Mouse (Mus musculus): Measurements from ENCODE around the gene Birc3. TPM values are rescaled to one million over a fixed set of nuclear protein-coding genes. Genes with fewer than 3 reads are reported as not detected.
A peak's percentile ranks its signal among the peaks of the same experiment; 100 is the strongest.
"Not testable (repeated sequence)": the region's sequence is repeated elsewhere in the genome, so short reads cannot be mapped to it uniquely, and the experiment has no call there.

Birc3 gene
- polyA plus RNA-seq, 1 experiment: 2.0 TPM

GRCm38 (mm10) chr9:7872044-7872774 is 777 bp downstream of the Birc3 start:
- WGBS: 20% methylated on average over 23 of the region's 23 CpGs
- Histone ChIP-seq H3K4me3 (replicated peaks; ENCODE audit: insufficient read depth, low read depth, low read length) (peak overlapping the region; percentile 31), H3K4me1 (ENCODE audit: control insufficient read depth, insufficient read depth, low read length) (no peaks in the 10 kb centered on the region), H3K27ac (ENCODE audit: insufficient read depth, low read length) (no peak overlapping the region), H3K27me3 (ENCODE audit: control insufficient read depth, insufficient read depth, low read length) (no peaks in the 10 kb centered on the region)
- TF ChIP-seq POLR2A (IDR thresholded peaks at IDR 0.05; ENCODE audit: borderline replicate concordance, insufficient read depth, low read length): no peak
- no peak for TF ChIP-seq CTCF (IDR thresholded peaks at IDR 0.05; ENCODE audit: borderline replicate concordance, insufficient read depth, low read depth, low read length)
- DNase-seq: no peak

GRCm38 (mm10) chr9:7871316-7872043 is 1.5 kb downstream of the Birc3 start:
- H3K4me3 ChIP-seq (replicated peaks; ENCODE audit: insufficient read depth, low read depth, low read length): no peak overlapping the region
- no peak for DNase-seq
- no peaks in the 10 kb centered on the region for H3K27me3 ChIP-seq (ENCODE audit: control insufficient read depth, insufficient read depth, low read length)
- WGBS: 86% methylated on average over 4 of the region's 4 CpGs
- no peak overlapping the region for H3K27ac ChIP-seq (ENCODE audit: insufficient read depth, low read length)
- no peak for TF ChIP-seq CTCF (IDR thresholded peaks at IDR 0.05; ENCODE audit: borderline replicate concordance, insufficient read depth, low read depth, low read length)
- TF ChIP-seq POLR2A (IDR thresholded peaks at IDR 0.05; ENCODE audit: borderline replicate concordance, insufficient read depth, low read length): no peak
- no peaks in the 10 kb centered on the region for H3K4me1 ChIP-seq (ENCODE audit: control insufficient read depth, insufficient read depth, low read length)

GRCm38 (mm10) chr9:7870556-7871315 is 2.2 kb downstream of the Birc3 start:
- Histone ChIP-seq H3K27ac (ENCODE audit: insufficient read depth, low read length) (no peak overlapping the region), H3K4me3 (replicated peaks; ENCODE audit: insufficient read depth, low read depth, low read length) (no peak overlapping the region), H3K27me3 (ENCODE audit: control insufficient read depth, insufficient read depth, low read length) (no peaks in the 10 kb centered on the region), H3K4me1 (ENCODE audit: control insufficient read depth, insufficient read depth, low read length) (no peaks in the 10 kb centered on the region)
- DNase-seq: no peak
- TF ChIP-seq POLR2A (IDR thresholded peaks at IDR 0.05; ENCODE audit: borderline replicate concordance, insufficient read depth, low read length) (no peak), CTCF (IDR thresholded peaks at IDR 0.05; ENCODE audit: borderline replicate concordance, insufficient read depth, low read depth, low read length) (no peak)
- whole genome bisulfite sequencing: 86% methylated on average over 10 of the region's 10 CpGs

- H3K27ac ChIP-seq (ENCODE audit: insufficient read depth, low read length): no peak overlapping the region
- TF ChIP-seq CTCF (IDR thresholded peaks at IDR 0.05; ENCODE audit: borderline replicate concordance, insufficient read depth, low read depth, low read length) (no peak), POLR2A (IDR thresholded peaks at IDR 0.05; ENCODE audit: borderline replicate concordance, insufficient read depth, low read length) (no peak)
Measured at GRCm38 (mm10) chr9:7868838-7869491, 4.0 kb downstream of the Birc3 start.

GRCm38 (mm10) chr9:7867981-7868380 is 5.0 kb downstream of the Birc3 start:
- no peak for DNase-seq
- Histone ChIP-seq H3K4me3 (replicated peaks; ENCODE audit: insufficient read depth, low read depth, low read length) (no peak overlapping the region), H3K27me3 (ENCODE audit: control insufficient read depth, insufficient read depth, low read length) (no peaks in the 10 kb centered on the region), H3K4me1 (ENCODE audit: control insufficient read depth, insufficient read depth, low read length) (no peaks in the 10 kb centered on the region), H3K27ac (ENCODE audit: insufficient read depth, low read length) (no peak overlapping the region)
- 85% methylated on average over 3 of the region's 3 CpGs for WGBS
- TF ChIP-seq POLR2A (IDR thresholded peaks at IDR 0.05; ENCODE audit: borderline replicate concordance, insufficient read depth, low read length) (no peak), CTCF (IDR thresholded peaks at IDR 0.05; ENCODE audit: borderline replicate concordance, insufficient read depth, low read depth, low read length) (no peak)

More at GRCm38 (mm10) chr9:7868838-7869491, 4.0 kb downstream of the Birc3 start:
- no peak overlapping the region for H3K4me3 ChIP-seq (replicated peaks; ENCODE audit: insufficient read depth, low read depth, low read length)
- DNase-seq: no peak
- WGBS: 79% methylated on average over 4 of the region's 4 CpGs
- no peaks in the 10 kb centered on the region for H3K4me1 ChIP-seq (ENCODE audit: control insufficient read depth, insufficient read depth, low read length)
- H3K27me3 ChIP-seq (ENCODE audit: control insufficient read depth, insufficient read depth, low read length): no peaks in the 10 kb centered on the region

- H3K4me1 ChIP-seq (ENCODE audit: control insufficient read depth, insufficient read depth, low read length); H3K4me3 ChIP-seq (replicated peaks; ENCODE audit: insufficient read depth, low read depth, low read length); DNase-seq; H3K27me3 ChIP-seq (ENCODE audit: control insufficient read depth, insufficient read depth, low read length); H3K27ac ChIP-seq (ENCODE audit: insufficient read depth, low read length): not testable (repeated sequence)
- 84% methylated on average over 2 of the region's 2 CpGs for WGBS
Measured at GRCm38 (mm10) chr9:7866981-7867380, 6.0 kb downstream of the Birc3 start.

- H3K4me1 ChIP-seq (ENCODE audit: control insufficient read depth, insufficient read depth, low read length): no peaks in the 10 kb centered on the region
- no peak for TF ChIP-seq POLR2A (IDR thresholded peaks at IDR 0.05; ENCODE audit: borderline replicate concordance, insufficient read depth, low read length)
- TF ChIP-seq CTCF (IDR thresholded peaks at IDR 0.05; ENCODE audit: borderline replicate concordance, insufficient read depth, low read depth, low read length): no peak
- 73% methylated on average over 5 of the region's 5 CpGs for WGBS
- H3K27ac ChIP-seq (ENCODE audit: insufficient read depth, low read length): no peak overlapping the region
- H3K27me3 ChIP-seq (ENCODE audit: control insufficient read depth, insufficient read depth, low read length): no peaks in the 10 kb centered on the region
- no peak overlapping the region for H3K4me3 ChIP-seq (replicated peaks; ENCODE audit: insufficient read depth, low read depth, low read length)
- DNase-seq: no peak
Measured at GRCm38 (mm10) chr9:7860976-7861375, 12.0 kb downstream of the Birc3 start.
